Mouse (Mus musculus) lung, embryonic 16.5 days (tissue): ENCODE data around the gene Hoxb9. TPM values are rescaled to one million over a fixed set of nuclear protein-coding genes. Genes with fewer than 3 reads are reported as not detected.
A peak's percentile ranks its signal among the peaks of the same experiment; 100 is the strongest.

Experiments used
- ATAC-seq: fragments of 200-750 bp; cut with Nextera tagmentation; 2 replicates; pipeline ENCODE4 v1.8.0; 2017; ENCODE audit warnings: low read depth, mild to moderate bottlenecking, moderate library complexity
- H3K27ac ChIP-seq: fragments of 300-500 bp; sonication (generic); 2 replicates; pipeline ENCODE4 v1.5.1; 2014; ENCODE audit warnings: mild to moderate bottlenecking, control low read depth, low read length
- H3K27me3 ChIP-seq: fragments of 300-500 bp; sonication (generic); 2 replicates; pipeline ENCODE4 v1.6.1; 2014; ENCODE audit warnings: low read depth, low read length, mixed read lengths; ENCODE audit not compliant: control insufficient read depth, insufficient read depth
- H3K36me3 ChIP-seq: fragments of 300-500 bp; sonication (generic); 2 replicates; pipeline ENCODE4 v1.6.1; 2014; ENCODE audit warnings: low read length; ENCODE audit not compliant: control insufficient read depth, insufficient read depth
- H3K4me1 ChIP-seq: fragments of 300-500 bp; sonication (generic); replicated peaks from 2 replicates; pipeline ENCODE4 v1.6.1; 2014; ENCODE audit warnings: low read length, mixed read lengths; ENCODE audit not compliant: control insufficient read depth, insufficient read depth
- H3K4me2 ChIP-seq: fragments of 300-500 bp; sonication (generic); 2 replicates; pipeline ENCODE4 v1.6.1; 2014; ENCODE audit warnings: low read depth, low read length, control low read depth
- H3K4me3 ChIP-seq: fragments of 300-500 bp; sonication (generic); 2 replicates; pipeline ENCODE4 v1.5.1; 2014; ENCODE audit warnings: mild to moderate bottlenecking, low read length, control low read depth
- H3K9ac ChIP-seq: fragments of 300-500 bp; sonication (generic); 2 replicates; pipeline ENCODE4 v1.6.1; 2014; ENCODE audit warnings: low read length, control low read depth
- H3K9me3 ChIP-seq: fragments of 300-500 bp; sonication (generic); 2 replicates; pipeline ENCODE4 v1.6.1; 2016; ENCODE audit warnings: low read length; ENCODE audit not compliant: control insufficient read depth
- WGBS: fragments of 180-500 bp; shearing (Covaris S2); extraction: QIAGEN DNeasy Blood & Tissue Kit; methylation state at CpG from one replicate; pipeline ENCODE4 v1.1.7; 2014; 5-methylcytosine and 5-hydroxymethylcytosine counted together
- polyA plus RNA-seq: library from polyadenylated mRNA; unstranded; fragments of >200 nt; fragmentation: Nextera tagmentation; extraction: Ambion mirVana; gene quantifications from 2 replicates; pipeline ENCODE4 v1.2.1, GENCODE M21; 2015

Hoxb9 gene
- polyA plus RNA-seq, 1 experiment from 2014 or later, result 0.28 TPM

- 6% methylated on average over 5 of the region's 5 CpGs for WGBS
- H3K4me3 ChIP-seq, result peak overlapping the region; percentile 53
- H3K4me2 ChIP-seq, result peak overlapping the region; percentile 79
These were observed 44.1 kb downstream of the Hoxb9 start for GRCm38 (mm10) chr11:96315344-96315681.

DNA sequence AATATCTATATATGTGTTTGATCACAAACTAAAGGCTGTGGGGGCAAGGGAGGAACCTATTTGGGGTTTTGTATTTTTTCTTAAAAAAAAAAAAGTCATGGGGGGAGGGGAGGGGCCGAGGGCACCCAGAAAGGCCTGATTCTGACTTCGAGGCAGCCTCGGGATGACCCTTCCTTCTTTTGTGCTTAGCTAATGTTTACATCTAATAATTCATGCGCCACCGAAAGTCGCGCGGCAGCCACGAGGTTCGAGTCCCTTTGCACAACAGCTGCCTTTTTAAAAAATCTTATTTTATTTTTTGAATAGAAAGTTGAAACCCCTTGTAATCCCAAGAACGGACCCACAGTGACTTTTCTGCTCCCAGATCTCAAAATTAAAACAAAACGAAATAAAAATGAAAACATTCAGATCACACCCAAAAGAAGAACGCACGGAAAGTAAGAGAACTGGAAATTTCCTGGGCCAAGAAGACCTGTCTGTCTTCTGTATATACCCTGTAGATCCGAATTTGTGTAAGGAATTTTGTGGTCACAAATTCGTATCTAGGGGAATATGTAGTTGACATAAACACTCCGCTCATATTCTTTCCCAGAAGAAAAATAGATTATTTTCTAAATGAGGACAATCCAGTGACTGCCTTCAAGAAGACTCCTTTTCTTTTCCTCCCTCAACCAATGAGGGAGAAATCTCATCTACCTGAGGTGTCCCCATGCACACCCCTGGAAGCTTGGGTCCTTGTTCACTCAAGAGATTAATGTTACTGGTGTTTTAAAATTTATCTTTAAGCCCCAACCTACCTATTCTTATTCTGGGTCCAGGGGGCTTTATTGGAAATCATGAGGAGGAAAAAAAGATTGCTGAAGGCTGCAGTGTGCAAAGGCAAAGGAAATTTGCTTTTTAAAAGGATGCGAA, 45.7 kb downstream of the Hoxb9 start:
- H3K9ac ChIP-seq, result peak overlapping the region; percentile 78

More at GRCm38 (mm10) chr11:96315344-96315681, 44.1 kb downstream of the Hoxb9 start:
- 0 out of 2 replicates have a peak, but pooled peaks cover 2% of the 10 kb centered on the region for H3K4me1 ChIP-seq
- ATAC-seq, result no peak
- H3K36me3 ChIP-seq, result no peaks in the 10 kb centered on the region
- peak overlapping the region; percentile 72 for H3K9ac ChIP-seq
- peak overlapping the region; percentile 92 for H3K27ac ChIP-seq
- H3K27me3 ChIP-seq, result peaks cover 38% of the 10 kb centered on the region
- no peaks in the 10 kb centered on the region for H3K9me3 ChIP-seq

GRCm38 (mm10) chr11:96317608-96318367, 46.5 kb downstream of the Hoxb9 start, which contains the start of gene Hoxb4:
Gene Hoxb4, plus strand, starts transcription at chr11:96318267.
- WGBS, result 3% methylated on average over 28 of the region's 28 CpGs
- no peaks in the 10 kb centered on the region for H3K9me3 ChIP-seq
- H3K4me1 ChIP-seq, result no peaks in the 10 kb centered on the region
- H3K27ac ChIP-seq, result peak within 1 kb of the TSS; percentile 97
- peak within 1 kb of the TSS; percentile 62 for H3K4me3 ChIP-seq
- ATAC-seq, result peak; percentile 4; the same call in 1 of the 2 replicates
- H3K27me3 ChIP-seq, result peaks cover 37% of the 10 kb centered on the region
- H3K4me2 ChIP-seq, result peak within 1 kb of the TSS; percentile 79
- H3K9ac ChIP-seq, result peak within 1 kb of the TSS; percentile 87
- no peaks in the 10 kb centered on the region for H3K36me3 ChIP-seq

More for the DNA sequence above, 45.7 kb downstream of the Hoxb9 start:
- no peaks in the 10 kb centered on the region for H3K9me3 ChIP-seq
- 0 out of 2 replicates have a peak, but pooled peaks cover 2% of the 10 kb centered on the region for H3K4me1 ChIP-seq
- WGBS, result 10% methylated on average over 18 of the region's 18 CpGs
- H3K27ac ChIP-seq, result peak overlapping the region; percentile 97
- peak overlapping the region; percentile 62 for H3K4me3 ChIP-seq
- no peak for ATAC-seq
- peaks cover 34% of the 10 kb centered on the region for H3K27me3 ChIP-seq
- H3K36me3 ChIP-seq, result no peaks in the 10 kb centered on the region
- peak overlapping the region; percentile 79 for H3K4me2 ChIP-seq

- H3K9ac ChIP-seq, result peak overlapping the region; percentile 87
- peak overlapping the region; percentile 62 for H3K4me3 ChIP-seq
- peak overlapping the region; percentile 79 for H3K4me2 ChIP-seq
- ATAC-seq, result peak; percentile 84
- no peaks in the 10 kb centered on the region for H3K4me1 ChIP-seq
- H3K9me3 ChIP-seq, result no peaks in the 10 kb centered on the region
- no peaks in the 10 kb centered on the region for H3K36me3 ChIP-seq
- 0% methylated on average over 39 of the region's 45 CpGs for WGBS
- peaks cover 32% of the 10 kb centered on the region for H3K27me3 ChIP-seq
- H3K27ac ChIP-seq, result peak overlapping the region; percentile 97
These were observed 47.3 kb downstream of the Hoxb9 start for GRCm38 (mm10) chr11:96318368-96319070.

- H3K36me3 ChIP-seq, result no peaks in the 10 kb centered on the region
- ATAC-seq, result peak; percentile 72
- H3K4me3 ChIP-seq, result peak overlapping the region; percentile 62
- H3K4me2 ChIP-seq, result peak overlapping the region; percentile 79
- H3K27ac ChIP-seq, result peak overlapping the region; percentile 97
- under 1% methylated on average over 28 of the region's 34 CpGs for WGBS
- H3K27me3 ChIP-seq, result peaks cover 28% of the 10 kb centered on the region
- no peaks in the 10 kb centered on the region for H3K4me1 ChIP-seq
- H3K9ac ChIP-seq, result peak overlapping the region; percentile 87
- H3K9me3 ChIP-seq, result no peaks in the 10 kb centered on the region
These were observed 48.0 kb downstream of the Hoxb9 start for GRCm38 (mm10) chr11:96319071-96319902.

GRCm38 (mm10) chr11:96319910-96320309, 48.7 kb downstream of the Hoxb9 start:
- Histone ChIP-seq H3K9ac (peak overlapping the region; percentile 87), H3K4me2 (peak overlapping the region; percentile 79), H3K27ac (peak overlapping the region; percentile 97), H3K4me3 (peak overlapping the region; percentile 62), H3K36me3 (no peaks in the 10 kb centered on the region), H3K9me3 (no peaks in the 10 kb centered on the region), H3K4me1 (no peaks in the 10 kb centered on the region), H3K27me3 (peaks cover 26% of the 10 kb centered on the region)
- WGBS, result 0% methylated on average over 29 of the region's 29 CpGs
- peak; percentile 10 for ATAC-seq

DNA sequence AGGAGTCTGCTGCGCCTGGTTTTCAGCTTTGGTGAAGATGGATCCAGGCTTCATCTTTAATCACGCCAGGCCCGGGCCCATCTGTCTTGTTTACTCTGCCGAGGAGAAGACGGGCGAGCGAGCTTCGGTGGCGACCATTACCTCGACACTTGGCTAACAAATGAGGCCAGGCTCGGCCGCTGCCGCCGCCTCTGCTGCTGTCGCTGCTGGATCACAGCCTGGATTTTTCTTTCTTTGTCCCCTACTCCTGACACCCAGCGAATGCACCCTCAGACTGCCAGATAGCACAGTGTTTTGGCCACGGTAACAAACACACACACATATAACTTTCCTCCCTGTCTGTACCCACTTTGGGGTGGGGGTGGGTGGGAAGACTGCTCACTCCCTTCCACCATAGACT, 49.4 kb downstream of the Hoxb9 start:
- H3K27me3 ChIP-seq, result peaks cover 18% of the 10 kb centered on the region
- H3K4me1 ChIP-seq, result no peaks in the 10 kb centered on the region
- H3K4me3 ChIP-seq, result peak overlapping the region; percentile 62
- H3K9me3 ChIP-seq, result no peaks in the 10 kb centered on the region
- peak overlapping the region; percentile 79 for H3K4me2 ChIP-seq
- no peak for ATAC-seq
- no peaks in the 10 kb centered on the region for H3K36me3 ChIP-seq
- H3K9ac ChIP-seq, result peak overlapping the region; percentile 87
- peak overlapping the region; percentile 97 for H3K27ac ChIP-seq
- 14% methylated on average over 17 of the region's 17 CpGs for WGBS

DNA sequence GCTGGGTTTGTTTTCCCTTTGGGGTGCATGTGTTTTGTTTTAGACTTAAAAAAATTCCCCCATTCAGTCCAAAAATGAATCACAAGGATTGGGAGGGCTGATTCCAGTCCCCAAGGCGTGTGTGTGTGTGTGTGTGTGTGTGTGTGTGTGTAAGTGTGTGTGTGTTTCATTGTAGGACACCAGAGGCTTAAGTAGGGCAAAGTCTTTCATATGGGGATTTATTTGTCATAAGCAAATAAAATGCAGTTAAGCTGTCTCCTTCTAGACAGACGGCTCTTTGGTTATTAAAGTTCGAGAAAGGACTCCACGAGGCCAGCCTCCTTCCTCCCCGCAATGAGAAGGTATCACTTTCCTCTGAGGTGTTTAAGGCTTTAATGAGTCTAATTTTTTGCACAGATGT, 50.6 kb downstream of the Hoxb9 start:
- H3K27me3 ChIP-seq, result peaks cover 16% of the 10 kb centered on the region
- H3K36me3 ChIP-seq, result no peaks in the 10 kb centered on the region
- peak overlapping the region; percentile 28 for H3K4me3 ChIP-seq
- peak overlapping the region; percentile 69 for H3K9ac ChIP-seq
- no peaks in the 10 kb centered on the region for H3K9me3 ChIP-seq
- 14% methylated on average over 5 of the region's 5 CpGs for WGBS
- H3K4me2 ChIP-seq, result peak overlapping the region; percentile 79
- H3K4me1 ChIP-seq, result peaks cover 1% of the 10 kb centered on the region; the same call in 1 of the 2 replicates
- peak overlapping the region; percentile 94 for H3K27ac ChIP-seq
- ATAC-seq, result no peak
